Mouse (Mus musculus): ENCODE measurements around the gene E2f3.

Gene E2f3

GRCm38 (mm10) chr13:29979140-29979564, 6.7 kb downstream of the E2f3 start:
- DNase-seq (ENCODE audit: low read depth, low spot score), result peak; percentile 14

GRCm38 (mm10) chr13:29977358-29977757, 8.5 kb downstream of the E2f3 start:
- DNase-seq (ENCODE audit: low read depth, low spot score), result no peak

- peak; percentile 48 for DNase-seq (ENCODE audit: low read depth, low spot score)
Measured at GRCm38 (mm10) chr13:29974066-29974465, 11.8 kb downstream of the E2f3 start.

GRCm38 (mm10) chr13:29973610-29974009, 12.3 kb downstream of the E2f3 start:
- DNase-seq (ENCODE audit: low read depth, low spot score), result no peak

GRCm38 (mm10) chr13:29970333-29970732, 15.5 kb downstream of the E2f3 start:
- DNase-seq (ENCODE audit: low read depth, low spot score), result no peak

GRCm38 (mm10) chr13:29968636-29969035, 17.2 kb downstream of the E2f3 start:
- DNase-seq (ENCODE audit: low read depth, low spot score), result no peak

- no peak for DNase-seq (ENCODE audit: low read depth, low spot score)
Measured at GRCm38 (mm10) chr13:29967367-29967766, 18.5 kb downstream of the E2f3 start.

- DNase-seq (ENCODE audit: low read depth, low spot score), result no peak
Measured at GRCm38 (mm10) chr13:29966966-29967365, 18.9 kb downstream of the E2f3 start.

- DNase-seq (ENCODE audit: low read depth, low spot score), result peak; percentile 18
Measured at GRCm38 (mm10) chr13:29964087-29964486, 21.8 kb downstream of the E2f3 start.

- DNase-seq (ENCODE audit: low read depth, low spot score), result no peak
Measured at GRCm38 (mm10) chr13:29960416-29960815, 25.4 kb downstream of the E2f3 start.

GRCm38 (mm10) chr13:29957731-29958254, 28.1 kb downstream of the E2f3 start:
- DNase-seq (ENCODE audit: low read depth, low spot score), result no peak

- DNase-seq (ENCODE audit: low read depth, low spot score), result no peak
Measured at GRCm38 (mm10) chr13:29956821-29957421, 28.9 kb downstream of the E2f3 start.

GRCm38 (mm10) chr13:29955296-29955695, 30.6 kb downstream of the E2f3 start:
- no peak for DNase-seq (ENCODE audit: low read depth, low spot score)

GRCm38 (mm10) chr13:29954741-29955140, 31.1 kb downstream of the E2f3 start:
- no peak for DNase-seq (ENCODE audit: low read depth, low spot score)

- DNase-seq (ENCODE audit: low read depth, low spot score), result no peak
Measured at GRCm38 (mm10) chr13:29953417-29954045, 32.3 kb downstream of the E2f3 start.

GRCm38 (mm10) chr13:29946045-29946444, 39.8 kb downstream of the E2f3 start:
- no peak for DNase-seq (ENCODE audit: low read depth, low spot score)

- no peak for DNase-seq (ENCODE audit: low read depth, low spot score)
Measured at GRCm38 (mm10) chr13:29944915-29945570, 40.8 kb downstream of the E2f3 start.

GRCm38 (mm10) chr13:29944493-29944892, 41.4 kb downstream of the E2f3 start:
- DNase-seq (ENCODE audit: low read depth, low spot score), result no peak

GRCm38 (mm10) chr13:29943541-29944039, 42.3 kb downstream of the E2f3 start:
- no peak for DNase-seq (ENCODE audit: low read depth, low spot score)

- no peak for DNase-seq (ENCODE audit: low read depth, low spot score)
Measured at GRCm38 (mm10) chr13:29940071-29940470, 45.8 kb downstream of the E2f3 start.

GRCm38 (mm10) chr13:29939399-29939798, 46.5 kb downstream of the E2f3 start:
- DNase-seq (ENCODE audit: low read depth, low spot score), result no peak

- DNase-seq (ENCODE audit: low read depth, low spot score), result peak; percentile 16
Measured at GRCm38 (mm10) chr13:29938776-29939175, 47.1 kb downstream of the E2f3 start.

All from CD4-positive helper T cell, adult 2 months (primary cell).